Mouse (Mus musculus) thymus, postnatal 0 days (tissue): ENCODE measurements around the gene Bst2. TPM values are rescaled to one million over a fixed set of nuclear protein-coding genes. Genes with fewer than 3 reads are reported as not detected.
A peak's percentile ranks its signal among the peaks of the same experiment; 100 is the strongest.

Experiments
- DNase-seq: peaks from one replicate; pipeline ENCODE4 v3.0.0-alpha.2; 2015; ENCODE audit warnings: low spot score
- polyA plus RNA-seq: library from polyadenylated mRNA; unstranded; fragments of >200 nt; fragmentation: Nextera tagmentation; extraction: Ambion mirVana; gene quantifications from 2 replicates; pipeline ENCODE4 v1.2.1, GENCODE M21; 2015

Gene Bst2
- polyA plus RNA-seq: 158 TPM in 2 replicates

- DNase-seq: peak; percentile 91
These were observed at the start of gene Bst2 for GRCm38 (mm10) chr8:71537028-71537867. Gene Bst2, minus strand, starts transcription at chr8:71537456.

GRCm38 (mm10) chr8:71586891-71587290 lies 49.6 kb upstream of the Bst2 start:
- DNase-seq: peak; percentile 59

- DNase-seq: no peak
These were observed 42.9 kb upstream of the Bst2 start for GRCm38 (mm10) chr8:71580201-71580600.

GRCm38 (mm10) chr8:71579476-71579875 lies 42.2 kb upstream of the Bst2 start:
- DNase-seq: no peak

- DNase-seq: no peak
These were observed 41.8 kb upstream of the Bst2 start for GRCm38 (mm10) chr8:71579009-71579408.

GRCm38 (mm10) chr8:71577856-71578387 lies 40.7 kb upstream of the Bst2 start:
- DNase-seq: no peak

GRCm38 (mm10) chr8:71575020-71575419 lies 37.8 kb upstream of the Bst2 start:
- DNase-seq: no peak

- DNase-seq: no peak
These were observed 37.2 kb upstream of the Bst2 start for GRCm38 (mm10) chr8:71574426-71574825.

- no peak for DNase-seq
These were observed 35.8 kb upstream of the Bst2 start for GRCm38 (mm10) chr8:71572847-71573633.

- DNase-seq: no peak
These were observed 34.8 kb upstream of the Bst2 start for GRCm38 (mm10) chr8:71572077-71572476.

- DNase-seq: peak; percentile 88
These were observed 33.2 kb upstream of the Bst2 start for GRCm38 (mm10) chr8:71570291-71570954.

GRCm38 (mm10) chr8:71569366-71570290 lies 32.4 kb upstream of the Bst2 start:
- peak; percentile 65 for DNase-seq

GRCm38 (mm10) chr8:71568941-71569340 lies 31.7 kb upstream of the Bst2 start:
- no peak for DNase-seq

GRCm38 (mm10) chr8:71568387-71568937 lies 31.2 kb upstream of the Bst2 start, which contains the start of gene Slc27a1:
Gene Slc27a1, plus strand, starts transcription at chr8:71568882.
- DNase-seq: no peak

- no peak for DNase-seq
These were observed 30.3 kb upstream of the Bst2 start for GRCm38 (mm10) chr8:71567587-71567986.

GRCm38 (mm10) chr8:71566501-71566900 lies 29.2 kb upstream of the Bst2 start, which contains the start of gene Nxnl1:
Gene Nxnl1, minus strand, starts transcription at chr8:71566601.
- DNase-seq: no peak

- no peak for DNase-seq
These were observed 26.7 kb upstream of the Bst2 start for GRCm38 (mm10) chr8:71563992-71564391.

GRCm38 (mm10) chr8:71562751-71563150 lies 25.5 kb upstream of the Bst2 start:
- peak; percentile 71 for DNase-seq

- DNase-seq: peak; percentile 89
These were observed 24.1 kb upstream of the Bst2 start for GRCm38 (mm10) chr8:71561401-71561800.

GRCm38 (mm10) chr8:71560765-71561164 lies 23.5 kb upstream of the Bst2 start:
- DNase-seq: no peak
